Mouse (Mus musculus) testis, adult 10 weeks (tissue): ENCODE measurements around the gene Lefty1. TPM values are rescaled to one million over a fixed set of nuclear protein-coding genes. Genes with fewer than 3 reads are reported as not detected.

ENCODE experiments used
- polyA plus RNA-seq: library from polyadenylated mRNA; stranded (reverse); fragments of 350-450 nt; fragmentation: Illumina TruSeq; extraction: RNeasy Lipid Tissue Mini Kit (QIAGEN cat#74804); gene quantifications from one replicate; pipeline ENCODE4 v1.2.3, GENCODE M21; 2014; ENCODE audit warnings: low read depth, low replicate concordance

The Lefty1 gene
- 0.13 TPM for polyA plus RNA-seq

GRCm38 (mm10) chr1:180934467-180935419 lies at the start of gene Lefty1:
TSS of gene Lefty1 (plus strand) at chr1:180935022.

GRCm38 (mm10) chr1:180892808-180893207 lies 42.0 kb upstream of the Lefty1 start, which contains the start of gene Lefty2:
TSS of gene Lefty2 (plus strand) at chr1:180893108.

GRCm38 (mm10) chr1:180904039-180904814 lies 30.6 kb upstream of the Lefty1 start, which contains the start of gene Pycr2:
TSS of gene Pycr2 (plus strand) at chr1:180904293.

GRCm38 (mm10) chr1:180942166-180943031 lies 7.6 kb downstream of the Lefty1 start, which contains the start of gene Tmem63a:
TSS of gene Tmem63a (plus strand) at chr1:180942344.

Other genes starting within 250 kb of the Lefty1 start
- not detected for gene Mixl1, start 238.0 kb upstream of the Lefty1 start, polyA plus RNA-seq
- gene Acbd3, start 209.0 kb upstream of the Lefty1 start, polyA plus RNA-seq = 47.7 TPM
- 861 TPM for gene H3f3a, start 121.1 kb upstream of the Lefty1 start, polyA plus RNA-seq
- gene Sde2, start 83.9 kb upstream of the Lefty1 start, polyA plus RNA-seq = 12.2 TPM
- 0.13 TPM for gene Lefty2, start 41.9 kb upstream of the Lefty1 start, polyA plus RNA-seq
- 0.36 TPM for gene Pycr2, start 30.7 kb upstream of the Lefty1 start, polyA plus RNA-seq
- gene Tmem63a, start 7.3 kb downstream of the Lefty1 start, polyA plus RNA-seq = 0.78 TPM
- 43.8 TPM for gene Ephx1, start 85.9 kb downstream of the Lefty1 start, polyA plus RNA-seq
- not detected for gene 9130409I23Rik, start 116.2 kb downstream of the Lefty1 start, polyA plus RNA-seq
- gene Nvl, start 209.2 kb downstream of the Lefty1 start, polyA plus RNA-seq = 15.6 TPM
- 64.2 TPM for gene Cnih4, start 209.7 kb downstream of the Lefty1 start, polyA plus RNA-seq